Mouse (Mus musculus) urinary bladder, postnatal 10 days (tissue): ENCODE measurements around the gene Hmgb2.
"Not testable (repeated sequence)": the region's sequence is repeated elsewhere in the genome, so short reads cannot be mapped to it uniquely, and the experiment has no call there.

Experiments
- DNase-seq: peaks from one replicate; pipeline ENCODE4 v3.0.0; 2022; ENCODE audit warnings: low spot score

Hmgb2 gene

GRCm38 (mm10) chr8:57511316-57512118, at the start of gene Hmgb2:
Gene Hmgb2, plus strand, starts transcription at chr8:57511907.
- peak; percentile 99 for DNase-seq

- no peak for DNase-seq
These were observed 48.9 kb upstream of the Hmgb2 start for GRCm38 (mm10) chr8:57462839-57463238.

- DNase-seq = no peak
These were observed 48.0 kb upstream of the Hmgb2 start for GRCm38 (mm10) chr8:57463757-57464156.

GRCm38 (mm10) chr8:57468624-57469023, 43.1 kb upstream of the Hmgb2 start:
- peak; percentile 26 for DNase-seq

- no peak for DNase-seq
These were observed 40.8 kb upstream of the Hmgb2 start for GRCm38 (mm10) chr8:57470863-57471262.

GRCm38 (mm10) chr8:57473751-57474150, 38.0 kb upstream of the Hmgb2 start:
- no peak for DNase-seq

- DNase-seq = no peak
These were observed 33.3 kb upstream of the Hmgb2 start for GRCm38 (mm10) chr8:57478406-57478805.

GRCm38 (mm10) chr8:57479700-57480099, 32.0 kb upstream of the Hmgb2 start:
- DNase-seq = no peak

GRCm38 (mm10) chr8:57480606-57481005, 31.1 kb upstream of the Hmgb2 start:
- no peak for DNase-seq

- no peak for DNase-seq
These were observed 24.9 kb upstream of the Hmgb2 start for GRCm38 (mm10) chr8:57486491-57487440.

- peak; percentile 88 for DNase-seq
These were observed 24.1 kb upstream of the Hmgb2 start, which contains the start of gene Sap30 for GRCm38 (mm10) chr8:57487441-57488155. Gene Sap30, minus strand, starts transcription at chr8:57487860.

- no peak for DNase-seq
These were observed 23.4 kb upstream of the Hmgb2 start for GRCm38 (mm10) chr8:57488312-57488765.

GRCm38 (mm10) chr8:57489366-57489765, 22.3 kb upstream of the Hmgb2 start:
- no peak for DNase-seq

GRCm38 (mm10) chr8:57489896-57490295, 21.8 kb upstream of the Hmgb2 start:
- no peak for DNase-seq

- no peak for DNase-seq
These were observed 19.8 kb upstream of the Hmgb2 start for GRCm38 (mm10) chr8:57491873-57492272.

GRCm38 (mm10) chr8:57498494-57498846, 13.2 kb upstream of the Hmgb2 start:
- DNase-seq = no peak

- no peak for DNase-seq
These were observed 12.7 kb upstream of the Hmgb2 start for GRCm38 (mm10) chr8:57498847-57499511.

GRCm38 (mm10) chr8:57503641-57504040, 8.1 kb upstream of the Hmgb2 start:
- peak; percentile 38 for DNase-seq

- DNase-seq = not testable (repeated sequence)
These were observed 6.2 kb upstream of the Hmgb2 start for GRCm38 (mm10) chr8:57505500-57505899.

- DNase-seq = no peak
These were observed 4.1 kb upstream of the Hmgb2 start for GRCm38 (mm10) chr8:57507556-57508063.

- no peak for DNase-seq
These were observed 3.0 kb upstream of the Hmgb2 start for GRCm38 (mm10) chr8:57508657-57509056.
